Mouse (Mus musculus) G1E (cell line): ENCODE measurements around the gene Ppm1h. TPM values are rescaled to one million over a fixed set of nuclear protein-coding genes. Genes with fewer than 3 reads are reported as not detected.

ENCODE experiments used
- ATAC-seq: 2 replicates; pipeline ENCODE4 v1.8.0; 2016; ENCODE audit warnings: mild to moderate bottlenecking; ENCODE audit not compliant: insufficient number of reproducible peaks, poor library complexity, low FRiP score, severe bottlenecking; ENCODE audit errors: extremely low read depth
- DNase-seq: peaks from one replicate; pipeline ENCODE4 v3.0.0; 2012; ENCODE audit warnings: low spot score
- H3K27me3 ChIP-seq: 2 replicates; pipeline ENCODE4 v1.6.1; 2012; ENCODE audit warnings: mild to moderate bottlenecking, low read length, inconsistent platforms; ENCODE audit not compliant: insufficient read depth
- H3K36me3 ChIP-seq: replicated peaks from 2 replicates; pipeline ENCODE3; 2012; ENCODE audit warnings: mild to moderate bottlenecking, inconsistent platforms
- H3K4me1 ChIP-seq: 2 replicates; pipeline ENCODE4 v1.6.1; 2012; ENCODE audit warnings: low read depth, low read length, inconsistent platforms, mixed read lengths; ENCODE audit not compliant: insufficient read depth
- H3K4me3 ChIP-seq: 2 replicates; pipeline ENCODE4 v1.5.1; 2012; ENCODE audit warnings: low read depth, mild to moderate bottlenecking, inconsistent platforms, low read length, moderate library complexity, mixed read lengths
- H3K9me3 ChIP-seq: replicated peaks from 2 replicates; pipeline ENCODE4 v1.6.1; 2012; ENCODE audit warnings: inconsistent platforms
- CTCF ChIP-seq: IDR thresholded peaks from 2 replicates; pipeline ENCODE4 v1.5.1; 2012; ENCODE audit warnings: low read depth, low read length, inconsistent platforms, mixed read lengths
- GATA1 ChIP-seq: IDR thresholded peaks from 2 replicates; pipeline ENCODE4 v1.6.1; 2012; ENCODE audit warnings: borderline replicate concordance, low read length, inconsistent platforms, mixed read lengths
- GATA2 ChIP-seq: IDR thresholded peaks from 2 replicates; pipeline ENCODE4 v1.6.1; 2012; ENCODE audit warnings: low read depth, low read length, inconsistent platforms, borderline replicate concordance
- POLR2AphosphoS5 ChIP-seq: IDR thresholded peaks from 2 replicates; pipeline ENCODE4 v1.6.1; 2012; ENCODE audit warnings: low read depth, low read length, inconsistent platforms; ENCODE audit not compliant: insufficient replicate concordance
- TAL1 ChIP-seq: conservative IDR thresholded peaks from 2 replicates; pipeline ENCODE4 v1.6.1; 2012; ENCODE audit warnings: low read depth, low read length, inconsistent platforms, mixed read lengths
- polyA plus RNA-seq: library from polyadenylated mRNA; stranded (reverse); fragments of >175 nt; gene quantifications from 2 replicates; pipeline ENCODE4 v1.2.3, GENCODE M21; 2012
- total RNA-seq, 2 experiments: library from RNA; stranded (forward) in 1 of 2; stranded (reverse) in 1 of 2; fragments of 200-1000 nt in 1 of 2; fragments of >200 nt in 1 of 2; fragmentation: Nextera tagmentation in 1 of 2; gene quantifications; 2 replicates each; pipeline ENCODE4 v1.2.3; 2014 to 2017

Ppm1h gene
- total and polyA plus RNA-seq, 3 experiments: 0.27 TPM; not detected in 2

- no peak for DNase-seq
- TF ChIP-seq GATA1 (no peak), TAL1 (no peak), CTCF (no peak), POLR2AphosphoS5 (no peak), GATA2 (no peak)
- ATAC-seq: no peak
- H3K36me3 ChIP-seq: no peaks in the 10 kb centered on the region
- peaks cover 23% of the 10 kb centered on the region for H3K9me3 ChIP-seq
- H3K27me3 ChIP-seq: no peaks in the 10 kb centered on the region; the same call in 1 of the 2 replicates
- no peaks in the 10 kb centered on the region for H3K4me1 ChIP-seq
- H3K4me3 ChIP-seq: no peak overlapping the region
Measured at GRCm38 (mm10) chr10:122819808-122820207, 141.2 kb downstream of the Ppm1h start.

GRCm38 (mm10) chr10:122821549-122821948 lies 143.0 kb downstream of the Ppm1h start:
- TF ChIP-seq CTCF (no peak), GATA2 (no peak), TAL1 (no peak)
- Histone ChIP-seq H3K27me3 (no peaks in the 10 kb centered on the region; the same call in 1 of the 2 replicates), H3K36me3 (no peaks in the 10 kb centered on the region), H3K4me3 (no peak overlapping the region), H3K9me3 (peaks cover 19% of the 10 kb centered on the region), H3K4me1 (no peaks in the 10 kb centered on the region)
- no peak for DNase-seq
- ATAC-seq: no peak

DNA sequence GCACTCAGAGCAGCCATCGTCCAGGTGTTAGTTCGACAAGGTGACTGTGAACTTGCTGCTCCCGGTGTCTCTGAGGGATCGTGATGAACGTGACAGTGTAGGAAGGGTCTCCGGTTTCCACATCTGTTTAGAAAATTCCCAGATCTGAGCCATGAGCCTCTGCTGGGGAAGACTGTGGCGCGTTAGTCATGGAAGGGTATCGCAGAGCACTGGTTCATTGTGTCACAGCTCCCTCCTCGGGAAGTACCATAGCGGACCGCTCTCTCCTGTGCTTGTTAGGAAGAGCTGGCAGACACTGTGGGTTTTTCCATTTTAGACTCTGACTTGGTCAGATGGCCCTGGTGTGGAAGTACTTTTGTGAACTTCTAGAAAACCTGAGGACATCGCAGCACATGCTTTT lies 145.1 kb downstream of the Ppm1h start:
- no peak for TF ChIP-seq POLR2AphosphoS5
- no peak for TF ChIP-seq GATA2
- TF ChIP-seq CTCF: no peak
- TF ChIP-seq TAL1: no peak
- no peak for TF ChIP-seq GATA1
- Histone ChIP-seq H3K4me1 (no peaks in the 10 kb centered on the region), H3K9me3 (peaks cover 22% of the 10 kb centered on the region), H3K27me3 (no peaks in the 10 kb centered on the region; the same call in 1 of the 2 replicates), H3K36me3 (no peaks in the 10 kb centered on the region), H3K4me3 (no peak overlapping the region)
- DNase-seq: no peak
- ATAC-seq: no peak

GRCm38 (mm10) chr10:122826696-122827331 lies 148.3 kb downstream of the Ppm1h start:
- Histone ChIP-seq H3K4me1 (no peaks in the 10 kb centered on the region), H3K27me3 (no peaks in the 10 kb centered on the region; the same call in 1 of the 2 replicates), H3K4me3 (no peak overlapping the region), H3K9me3 (peaks cover 18% of the 10 kb centered on the region), H3K36me3 (no peaks in the 10 kb centered on the region)
- no peak for DNase-seq
- TF ChIP-seq TAL1: no peak
- no peak for TF ChIP-seq POLR2AphosphoS5
- no peak for TF ChIP-seq GATA2
- TF ChIP-seq CTCF: no peak
- TF ChIP-seq GATA1: no peak
- no peak for ATAC-seq

- no peak for DNase-seq
- no peak for ATAC-seq
- Histone ChIP-seq H3K27me3 (no peaks in the 10 kb centered on the region; the same call in 1 of the 2 replicates), H3K9me3 (peaks cover 20% of the 10 kb centered on the region), H3K4me1 (no peaks in the 10 kb centered on the region), H3K4me3 (no peak overlapping the region), H3K36me3 (no peaks in the 10 kb centered on the region)
- TF ChIP-seq GATA2 (no peak), TAL1 (no peak), CTCF (no peak), GATA1 (no peak), POLR2AphosphoS5 (no peak)
Measured at GRCm38 (mm10) chr10:122827719-122828414, 149.3 kb downstream of the Ppm1h start.

DNA sequence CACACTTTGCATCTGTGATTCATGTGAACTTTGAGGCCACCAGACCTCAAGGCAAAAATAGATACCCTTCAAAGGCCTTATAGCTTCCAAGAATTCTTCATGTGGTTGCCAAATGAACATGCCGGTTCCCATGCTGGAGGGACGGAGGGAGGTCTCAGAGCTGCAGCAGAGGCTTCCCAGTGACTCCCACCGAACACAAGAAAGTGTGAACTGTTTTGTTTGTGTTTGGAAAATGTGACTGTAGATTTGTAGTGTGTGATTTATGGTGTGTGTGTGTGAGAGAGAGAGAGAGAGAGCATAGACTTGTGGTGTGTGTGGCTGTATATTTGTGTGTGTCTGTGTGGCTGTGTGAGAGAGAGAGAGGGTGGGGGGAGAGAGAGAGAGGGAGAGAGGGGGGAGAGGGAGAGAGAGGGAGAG lies 151.2 kb downstream of the Ppm1h start:
- Histone ChIP-seq H3K27me3 (no peaks in the 10 kb centered on the region), H3K4me1 (no peaks in the 10 kb centered on the region), H3K36me3 (no peaks in the 10 kb centered on the region), H3K9me3 (peaks cover 10% of the 10 kb centered on the region), H3K4me3 (no peak overlapping the region)
- DNase-seq: no peak
- ATAC-seq: no peak
- TF ChIP-seq CTCF (no peak), POLR2AphosphoS5 (no peak), GATA2 (no peak), TAL1 (no peak), GATA1 (no peak)
